Mouse (Mus musculus) forebrain, embryonic 16.5 days (tissue): ENCODE measurements at regions not wholly inside any gene's neighbourhood (a gene's known extent, or its start where the extent isn't known, plus 50 kb on each side); places are given as distances from the start of the nearest gene placed in this dataset.

Experiments used
- ATAC-seq: fragments of 200-750 bp; cut with Nextera tagmentation; 2 replicates; pipeline ENCODE4 v1.8.0; 2017; ENCODE audit warnings: mild to moderate bottlenecking, moderate library complexity
- H3K27ac ChIP-seq: fragments of 300-500 bp; sonication (generic); 2 replicates; pipeline ENCODE4 v1.5.1; 2014; ENCODE audit warnings: low read length, control low read depth
- H3K27me3 ChIP-seq: fragments of 300-500 bp; sonication (generic); replicated peaks from 2 replicates; pipeline ENCODE4 v1.6.1; 2014; ENCODE audit warnings: low read length; ENCODE audit not compliant: control insufficient read depth, insufficient read depth
- H3K36me3 ChIP-seq: fragments of 300-500 bp; sonication (generic); 2 replicates; pipeline ENCODE4 v1.6.1; 2014; ENCODE audit not compliant: control insufficient read depth, insufficient read depth
- H3K4me1 ChIP-seq: fragments of 300-500 bp; sonication (generic); replicated peaks from 2 replicates; pipeline ENCODE4 v1.6.1; 2014; ENCODE audit warnings: low read length; ENCODE audit not compliant: control insufficient read depth, insufficient read depth
- H3K4me2 ChIP-seq: fragments of 300-500 bp; sonication (generic); 2 replicates; pipeline ENCODE4 v1.6.1; 2014; ENCODE audit warnings: mild to moderate bottlenecking, low read length, control low read depth
- H3K4me3 ChIP-seq: fragments of 300-500 bp; sonication (generic); replicated peaks from 2 replicates; pipeline ENCODE4 v1.5.1; 2014; ENCODE audit warnings: mild to moderate bottlenecking, low read length, control low read depth
- H3K9ac ChIP-seq: fragments of 300-500 bp; sonication (generic); replicated peaks from 2 replicates; pipeline ENCODE4 v1.6.1; 2014; ENCODE audit warnings: low read depth, low read length, control low read depth
- H3K9me3 ChIP-seq: fragments of 300-500 bp; sonication (generic); 2 replicates; pipeline ENCODE4 v1.6.1; 2016; ENCODE audit warnings: low read length; ENCODE audit not compliant: control insufficient read depth
- WGBS: fragments of 180-500 bp; shearing (Covaris S2); extraction: QIAGEN DNeasy Blood & Tissue Kit; methylation state at CpG from one replicate; pipeline ENCODE4 v1.1.7; 2014; 5-methylcytosine and 5-hydroxymethylcytosine counted together

DNA sequence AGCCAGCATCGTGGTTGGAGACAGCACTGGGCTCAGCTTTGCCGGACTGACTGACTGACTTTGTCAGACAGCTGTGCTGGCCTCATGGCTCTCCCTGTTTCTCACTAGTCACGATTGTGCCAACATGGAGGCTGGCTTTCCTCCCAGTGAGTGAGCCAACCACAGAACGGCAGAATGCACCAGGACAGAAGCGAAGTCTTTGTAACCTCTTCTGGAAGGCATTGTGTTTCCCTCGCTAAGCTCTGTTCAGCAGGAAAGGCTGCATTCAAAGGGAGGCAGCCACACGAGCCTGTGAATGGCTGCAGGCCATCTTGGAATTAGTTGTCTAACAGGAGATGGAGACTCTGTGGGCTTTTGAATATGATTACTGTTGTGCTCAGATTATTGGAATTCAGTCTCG, 178.3 kb downstream of the Gpat3 start:
- H3K36me3 ChIP-seq, result no peaks in the 10 kb centered on the region
- H3K4me3 ChIP-seq, result no peak overlapping the region
- H3K27me3 ChIP-seq, result 0 out of 2 replicates have a peak, but pooled peaks cover 3% of the 10 kb centered on the region
- no peaks in the 10 kb centered on the region for H3K9me3 ChIP-seq
- H3K4me1 ChIP-seq, result no peaks in the 10 kb centered on the region
- H3K9ac ChIP-seq, result no peak overlapping the region
- WGBS, result 9% methylated on average over 8 of the region's 8 CpGs
- peak overlapping the region; percentile 0; the same call in 1 of the 2 replicates for H3K4me2 ChIP-seq
- H3K27ac ChIP-seq, result no peak overlapping the region
- ATAC-seq, result peak; percentile 85

DNA sequence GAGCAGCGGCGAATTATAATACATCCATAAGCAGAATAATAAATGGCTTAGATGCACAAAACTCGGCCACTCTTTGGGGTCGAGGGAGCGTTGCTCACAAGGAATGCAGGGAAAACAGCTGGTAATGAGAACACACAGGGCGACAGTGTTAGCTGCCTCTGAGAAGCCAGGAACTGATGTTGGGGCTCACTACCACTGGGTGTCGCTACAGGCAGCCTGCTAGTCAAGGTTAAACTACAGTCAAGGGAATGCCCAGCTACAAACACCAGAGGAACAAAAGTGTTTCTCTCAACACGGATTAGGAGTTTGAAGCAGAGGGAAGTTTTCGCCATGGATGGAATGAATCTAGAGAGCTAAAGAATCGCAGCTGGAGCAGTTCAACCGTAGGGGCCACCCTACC, 175.3 kb downstream of the Gpat3 start:
- Histone ChIP-seq H3K4me1 (no peaks in the 10 kb centered on the region), H3K4me3 (no peak overlapping the region), H3K27me3 (0 out of 2 replicates have a peak, but pooled peaks cover 3% of the 10 kb centered on the region), H3K27ac (no peak overlapping the region), H3K4me2 (no peak overlapping the region), H3K36me3 (no peaks in the 10 kb centered on the region), H3K9ac (no peak overlapping the region), H3K9me3 (no peaks in the 10 kb centered on the region)
- ATAC-seq, result peak; percentile 84
- WGBS, result 7% methylated on average over 11 of the region's 11 CpGs

DNA sequence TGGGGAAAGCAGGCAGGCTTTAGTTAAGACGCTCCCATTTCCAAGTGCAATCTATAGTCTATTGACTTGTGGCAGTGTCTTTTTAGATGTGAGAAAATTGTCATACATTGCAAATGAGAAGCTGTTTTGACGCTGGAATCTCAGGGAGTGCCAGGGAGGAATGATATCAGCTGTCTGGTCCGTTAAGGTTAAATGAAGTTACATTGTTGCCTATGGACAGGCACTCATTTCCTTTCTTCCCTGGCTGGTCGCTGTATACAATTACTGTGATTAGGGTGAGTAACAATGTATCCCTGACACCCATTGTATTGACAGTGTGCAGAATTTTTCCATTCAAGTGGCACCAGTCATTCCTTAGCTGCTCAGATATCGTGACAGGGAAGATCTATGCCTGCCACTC, 168.3 kb downstream of the Gpat3 start:
- Histone ChIP-seq H3K4me1 (no peaks in the 10 kb centered on the region), H3K9me3 (no peaks in the 10 kb centered on the region), H3K4me2 (no peak overlapping the region), H3K36me3 (no peaks in the 10 kb centered on the region), H3K9ac (no peak overlapping the region), H3K27ac (no peak overlapping the region), H3K27me3 (no peaks in the 10 kb centered on the region), H3K4me3 (no peak overlapping the region)
- 66% methylated on average over 5 of the region's 5 CpGs for WGBS
- no peak for ATAC-seq

DNA sequence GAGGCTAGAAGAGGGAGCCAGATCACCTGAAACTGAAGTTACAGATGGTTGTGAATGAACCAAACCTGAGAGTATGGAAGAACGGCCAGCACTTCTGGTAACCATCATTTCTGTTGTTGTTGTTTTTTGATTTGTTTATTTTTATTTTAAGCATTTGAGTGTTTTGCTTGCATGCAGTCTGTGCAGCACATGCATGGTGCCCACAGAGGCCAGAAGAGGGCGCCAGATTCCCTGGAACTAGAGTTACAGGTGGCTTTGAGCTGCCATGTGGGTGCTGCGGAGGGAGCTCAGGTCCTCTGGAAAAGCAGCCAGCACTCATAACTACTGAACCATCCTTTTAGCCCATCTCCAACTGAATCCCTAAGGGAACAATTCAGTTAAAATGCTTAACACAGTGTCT, 159.7 kb downstream of the Gpat3 start:
- Histone ChIP-seq H3K4me3 (no peak overlapping the region), H3K4me1 (no peaks in the 10 kb centered on the region), H3K9me3 (no peaks in the 10 kb centered on the region), H3K9ac (no peak overlapping the region), H3K36me3 (no peaks in the 10 kb centered on the region), H3K27me3 (no peaks in the 10 kb centered on the region), H3K27ac (no peak overlapping the region), H3K4me2 (no peak overlapping the region)
- WGBS, result 69% methylated on average over 3 of the region's 3 CpGs
- ATAC-seq, result no peak

DNA sequence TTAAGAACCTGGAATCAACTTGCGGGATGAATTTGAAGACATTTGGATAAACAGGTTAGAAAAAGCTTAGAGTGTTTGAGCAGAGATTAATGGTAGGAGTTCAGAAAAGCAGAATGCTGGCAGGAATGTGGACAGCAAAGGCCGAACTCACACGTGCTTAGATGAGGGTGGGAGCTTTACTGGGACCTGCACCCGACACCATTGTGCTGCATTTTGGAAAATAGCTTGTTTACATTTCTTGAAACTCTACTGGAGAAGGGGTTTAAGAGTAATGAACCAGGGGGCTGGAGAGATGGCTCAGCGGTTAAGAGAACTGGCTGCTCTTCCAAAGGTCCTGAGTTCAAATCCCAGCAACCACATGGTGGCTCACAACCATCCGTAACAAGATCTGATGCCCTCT, 154.9 kb downstream of the Gpat3 start:
- Histone ChIP-seq H3K9me3 (no peaks in the 10 kb centered on the region), H3K4me1 (no peaks in the 10 kb centered on the region), H3K36me3 (no peaks in the 10 kb centered on the region), H3K27me3 (no peaks in the 10 kb centered on the region), H3K4me3 (no peak overlapping the region), H3K9ac (no peak overlapping the region), H3K27ac (no peak overlapping the region), H3K4me2 (no peak overlapping the region)
- 90% methylated on average over 6 of the region's 6 CpGs for WGBS
- ATAC-seq, result no peak

DNA sequence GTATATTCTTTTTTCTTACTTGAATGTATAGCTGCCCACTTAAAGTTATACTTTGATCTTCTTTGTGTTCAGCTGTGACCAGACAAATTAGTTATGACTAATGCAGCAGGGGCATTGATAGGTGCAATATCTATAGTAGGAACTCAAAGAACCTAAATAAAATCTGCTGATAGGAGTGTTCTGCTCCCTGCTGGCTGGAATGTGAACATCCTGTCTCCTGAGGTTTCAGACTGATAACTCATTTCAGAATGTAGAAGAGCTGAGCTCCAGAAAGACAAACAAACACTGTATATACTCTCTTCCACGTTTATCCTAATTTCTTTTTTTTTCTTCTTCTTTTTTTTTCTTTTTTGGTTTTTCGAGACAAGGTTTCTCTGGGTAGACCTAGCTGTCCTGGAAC, 146.9 kb downstream of the Gpat3 start:
- H3K4me2 ChIP-seq, result no peak overlapping the region
- no peaks in the 10 kb centered on the region for H3K4me1 ChIP-seq
- H3K27me3 ChIP-seq, result no peaks in the 10 kb centered on the region
- no peak for ATAC-seq
- H3K36me3 ChIP-seq, result no peaks in the 10 kb centered on the region
- no peak overlapping the region for H3K27ac ChIP-seq
- H3K9ac ChIP-seq, result no peak overlapping the region
- no peaks in the 10 kb centered on the region for H3K9me3 ChIP-seq
- H3K4me3 ChIP-seq, result no peak overlapping the region
- WGBS, result 83% methylated on average over 2 of the region's 2 CpGs

DNA sequence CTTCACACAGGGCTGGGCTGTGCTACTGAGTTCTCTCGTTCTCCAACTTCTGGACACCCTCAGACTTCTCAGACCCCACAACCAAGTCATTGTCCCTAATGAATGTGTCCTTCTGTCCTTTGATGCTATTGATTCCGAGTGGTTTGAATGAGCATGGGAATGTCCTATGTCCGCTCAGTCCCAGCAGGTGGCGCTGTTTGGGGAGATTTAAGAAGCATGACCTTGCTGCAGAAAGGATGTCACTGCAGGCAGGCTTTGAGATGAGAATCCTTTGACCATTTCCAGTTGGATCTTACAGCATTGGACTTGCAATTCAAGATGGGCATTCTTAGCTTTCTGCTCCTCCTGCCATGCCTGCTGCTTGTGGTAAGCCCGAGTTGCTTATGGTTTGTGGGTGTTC, 146.1 kb downstream of the Gpat3 start:
- no peak for ATAC-seq
- Histone ChIP-seq H3K27ac (no peak overlapping the region), H3K4me2 (no peak overlapping the region), H3K9me3 (no peaks in the 10 kb centered on the region), H3K4me1 (no peaks in the 10 kb centered on the region), H3K9ac (no peak overlapping the region), H3K4me3 (no peak overlapping the region), H3K36me3 (no peaks in the 10 kb centered on the region), H3K27me3 (no peaks in the 10 kb centered on the region)
- 21% methylated on average over 5 of the region's 5 CpGs for WGBS

DNA sequence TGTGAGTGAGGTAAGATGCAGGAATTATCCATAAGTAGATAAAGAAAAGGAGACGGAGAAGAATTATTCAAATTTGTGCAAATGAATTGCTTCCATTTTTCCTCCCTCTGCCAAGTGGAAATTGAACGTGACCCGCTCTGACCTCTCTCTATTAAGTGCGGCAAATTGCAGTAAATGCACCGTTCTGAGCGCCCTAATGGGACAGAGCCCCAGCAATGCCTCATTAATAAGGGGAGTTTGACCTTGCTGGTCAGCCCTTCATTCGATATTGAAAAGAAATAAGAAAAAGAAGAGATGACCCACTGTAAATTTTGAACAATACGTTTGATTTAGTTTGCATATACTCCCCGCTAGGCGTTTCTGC, 137.0 kb downstream of the Gpat3 start:
- Histone ChIP-seq H3K4me3 (no peak overlapping the region), H3K27ac (no peak overlapping the region), H3K4me2 (no peak overlapping the region), H3K9me3 (no peaks in the 10 kb centered on the region), H3K4me1 (no peaks in the 10 kb centered on the region), H3K9ac (no peak overlapping the region), H3K27me3 (no peaks in the 10 kb centered on the region), H3K36me3 (no peaks in the 10 kb centered on the region)
- WGBS, result 47% methylated on average over 10 of the region's 10 CpGs
- no peak for ATAC-seq

DNA sequence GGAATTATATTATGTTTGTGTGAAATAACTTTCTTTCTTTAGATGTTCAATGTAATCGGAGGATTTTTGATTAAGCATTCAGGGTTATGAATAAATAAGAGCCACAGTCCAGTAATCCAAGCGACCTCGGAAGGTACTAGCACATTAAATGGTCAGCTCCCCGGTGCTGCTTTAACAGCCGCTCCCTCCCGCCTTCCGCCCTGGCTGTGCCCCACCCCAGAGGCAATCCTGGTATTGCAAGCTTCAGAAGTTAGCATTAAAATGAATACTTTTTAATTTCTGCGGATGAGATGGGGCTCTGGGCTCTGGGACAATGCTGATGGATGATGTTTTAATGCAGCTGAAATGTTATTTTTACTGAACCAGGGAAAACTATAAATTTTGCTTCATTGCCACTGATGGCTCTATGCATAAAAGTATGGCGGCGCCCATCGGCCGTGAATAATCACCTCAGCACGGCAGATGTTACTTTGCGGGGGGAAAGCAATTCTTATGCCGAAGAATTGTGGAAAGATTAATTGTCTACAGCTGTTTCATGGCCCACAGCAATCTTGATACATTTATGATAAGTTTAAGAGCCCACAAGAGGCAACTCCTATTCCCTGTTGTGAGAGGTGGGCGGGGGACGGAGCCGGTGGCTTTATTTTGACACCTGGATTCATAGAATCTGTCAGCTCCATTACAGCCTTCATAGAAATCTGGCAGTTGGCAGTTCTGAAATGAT, 136.5 kb downstream of the Gpat3 start:
- ATAC-seq, result no peak; the same call in 1 of the 2 replicates
- Histone ChIP-seq H3K27me3 (no peaks in the 10 kb centered on the region), H3K4me1 (no peaks in the 10 kb centered on the region), H3K27ac (no peak overlapping the region), H3K9me3 (no peaks in the 10 kb centered on the region), H3K9ac (no peak overlapping the region), H3K4me3 (no peak overlapping the region), H3K4me2 (no peak overlapping the region), H3K36me3 (no peaks in the 10 kb centered on the region)
- WGBS, result 67% methylated on average over 18 of the region's 18 CpGs

DNA sequence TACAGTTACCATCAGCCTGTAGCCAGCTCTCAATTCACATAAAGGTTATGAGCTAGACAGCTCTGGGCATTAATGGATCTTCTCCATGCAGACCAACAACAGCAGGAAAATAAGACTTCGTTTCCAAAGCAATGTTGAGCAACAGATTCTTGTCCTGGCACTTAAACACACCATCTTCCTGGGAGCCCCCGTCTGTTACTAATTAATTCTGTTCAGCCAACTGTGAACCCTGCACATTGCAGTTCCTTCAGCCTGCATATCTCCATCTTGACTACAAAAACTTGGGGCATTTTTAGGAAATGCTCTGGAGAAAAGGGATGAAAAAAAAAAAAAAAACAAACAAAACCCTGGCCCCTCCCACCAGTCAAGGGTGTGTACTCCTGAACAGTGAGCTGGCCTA, 131.2 kb downstream of the Gpat3 start:
- Histone ChIP-seq H3K27me3 (no peaks in the 10 kb centered on the region), H3K9me3 (no peaks in the 10 kb centered on the region), H3K27ac (no peak overlapping the region), H3K4me3 (no peak overlapping the region), H3K4me1 (no peaks in the 10 kb centered on the region), H3K4me2 (no peak overlapping the region), H3K9ac (no peak overlapping the region), H3K36me3 (no peaks in the 10 kb centered on the region)
- WGBS, result 22% methylated on average over 2 of the region's 2 CpGs
- no peak for ATAC-seq
